Comparison of ENCODE assay signal across 21 mouse cellular contexts in the genomic region with DNA sequence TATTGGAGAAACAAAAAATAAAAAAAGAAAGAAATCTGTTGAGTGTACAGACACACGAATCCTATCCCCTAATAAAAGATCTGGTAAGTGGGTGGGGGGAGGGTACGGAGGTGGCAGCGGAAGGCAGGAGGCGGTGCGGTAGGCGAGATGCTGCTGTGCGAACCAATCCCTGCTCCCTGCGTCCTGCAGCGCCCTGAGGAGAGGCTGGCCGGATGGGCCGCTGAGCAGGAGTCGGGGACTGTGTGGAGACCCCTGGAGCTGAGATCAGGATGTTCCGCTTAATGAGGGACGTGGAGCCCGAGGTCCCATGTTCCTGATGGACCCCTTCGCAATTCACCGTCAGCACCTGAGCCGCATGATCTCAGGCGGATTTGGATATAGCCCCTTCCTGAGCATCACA. TPM values are rescaled to one million over a fixed set of nuclear protein-coding genes. Genes with fewer than 3 reads are reported as not detected.
DNase-seq lines count a peak whose midpoint lies in the region; ATAC-seq lines count a peak whose summit lies in the region.
"Had no signal": no experiment of that assay in that cellular context is flagged by ENCODE, and none has a peak within 500 bp of the region (broad histone marks: within the 10 kb centered on the region; RNA-seq: fewer than 3 reads in every experiment).

No protein-coding gene starts in this region.

- WGBS in forebrain, embryonic 13.5 days, result 26% methylated on average over 19 of the region's 19 CpGs
- WGBS in forebrain, embryonic 10.5 days, result 27% methylated on average over 19 of the region's 19 CpGs
- 28% methylated on average over 19 of the region's 19 CpGs for WGBS in midbrain, embryonic 11.5 days
- whole genome bisulfite sequencing in midbrain, embryonic 14.5 days, result 25% methylated on average over 19 of the region's 19 CpGs

- H3K27me3 ChIP-seq in forebrain, embryonic 13.5 days, result no peaks in the 10 kb centered on the region
- no peaks in the 10 kb centered on the region for H3K27me3 ChIP-seq in forebrain, embryonic 10.5 days (ENCODE audit: poor library complexity, severe bottlenecking)
- H3K27me3 ChIP-seq in midbrain, embryonic 11.5 days (ENCODE audit: control insufficient read depth, insufficient read depth, low read length), result no peaks in the 10 kb centered on the region
- H3K27me3 ChIP-seq in midbrain, embryonic 14.5 days (ENCODE audit: control insufficient read depth, insufficient read depth, low read length), result no peaks in the 10 kb centered on the region
- H3K27me3 ChIP-seq: heart, embryonic 13.5 days; limb, embryonic 15.5 days; neural tube, embryonic 13.5 days had no signal

- no peak overlapping the region for H3K4me3 ChIP-seq in forebrain, embryonic 13.5 days
- H3K4me3 ChIP-seq in forebrain, embryonic 10.5 days, result no peak overlapping the region
- no peak overlapping the region for H3K4me3 ChIP-seq in midbrain, embryonic 11.5 days (ENCODE audit: low read depth, low read length)
- H3K4me3 ChIP-seq in midbrain, embryonic 14.5 days (replicated peaks; ENCODE audit: low read depth, low read length), result no peak overlapping the region
- H3K4me3 ChIP-seq: gastrocnemius, adult 2 months; heart, embryonic 13.5 days; limb, embryonic 15.5 days; neural tube, embryonic 13.5 days had no signal

- DNase-seq in forebrain, embryonic 10.5 days (ENCODE audit: extremely low spot score, low spot score), result no peak
- no peak for DNase-seq in midbrain, embryonic 11.5 days (ENCODE audit: low spot score, missing footprints)
- DNase-seq in midbrain, embryonic 14.5 days, result no peak
- peak; percentile 2 for DNase-seq in 3134 (ENCODE audit: extremely low read depth, insufficient read length, low spot score)
- DNase-seq in R1 (ENCODE audit: low read depth, low spot score), result peak; percentile 63
- no peak for DNase-seq in adrenal gland, postnatal 25 days
- DNase-seq in left cerebral cortex, postnatal 36 days (ENCODE audit: low spot score in 2 of 2), result no peak
- DNase-seq: cerebellum, adult 18-20 months; gastrocnemius, adult 2 months; heart, postnatal 14 days; kidney, adult 9 months; kidney, postnatal 36 days; lung, embryonic 14.5 days; thymus, postnatal 36 days had no signal

- H3K36me3 ChIP-seq in forebrain, embryonic 13.5 days (ENCODE audit: poor library complexity, severe bottlenecking), result peaks cover 22% of the 10 kb centered on the region
- peaks cover 22% of the 10 kb centered on the region for H3K36me3 ChIP-seq in forebrain, embryonic 10.5 days (replicated peaks)
- H3K36me3 ChIP-seq in midbrain, embryonic 11.5 days (ENCODE audit: control insufficient read depth, insufficient read depth, low read length), result no peaks in the 10 kb centered on the region
- H3K36me3 ChIP-seq in midbrain, embryonic 14.5 days (ENCODE audit: control insufficient read depth, insufficient read depth, low read length), result 0 out of 2 replicates have a peak, but pooled peaks cover 3% of the 10 kb centered on the region

- intact Hi-C loops in left cerebral cortex, postnatal 36 days (cut with DNase I), result no loop called here

- ATAC-seq in forebrain, embryonic 13.5 days, result no peak
- peak; percentile 40; the same call in 1 of the 2 replicates for ATAC-seq in midbrain, embryonic 11.5 days (ENCODE audit: low FRiP score)
- ATAC-seq in midbrain, embryonic 14.5 days (ENCODE audit: low FRiP score, low TSS enrichment), result no peak
- ATAC-seq: hindbrain, postnatal 0 days; intestine, embryonic 16.5 days had no signal

- H3K27ac ChIP-seq in forebrain, embryonic 13.5 days, result no peak overlapping the region
- no peak overlapping the region for H3K27ac ChIP-seq in forebrain, embryonic 10.5 days
- H3K27ac ChIP-seq in midbrain, embryonic 11.5 days (ENCODE audit: low read depth, low read length), result no peak overlapping the region
- H3K27ac ChIP-seq in midbrain, embryonic 14.5 days (replicated peaks; ENCODE audit: low read depth, low read length), result no peak overlapping the region
- H3K27ac ChIP-seq: gastrocnemius, adult 2 months; heart, embryonic 13.5 days; hindbrain, postnatal 0 days; limb, embryonic 15.5 days; liver, embryonic 14.5 days; neural tube, embryonic 13.5 days had no signal

- H3K4me2 ChIP-seq in forebrain, embryonic 13.5 days, result 0 out of 2 replicates have a peak overlapping the region, but pooled peaks have one; percentile 17
- H3K4me2 ChIP-seq in midbrain, embryonic 11.5 days, result no peak overlapping the region
- H3K4me2 ChIP-seq in midbrain, embryonic 14.5 days (ENCODE audit: low read length), result no peak overlapping the region
- H3K4me2 ChIP-seq: heart, embryonic 13.5 days; limb, embryonic 15.5 days; lung, embryonic 14.5 days; neural tube, embryonic 13.5 days had no signal

- no peak overlapping the region for H3K9ac ChIP-seq in forebrain, embryonic 13.5 days
- H3K9ac ChIP-seq in midbrain, embryonic 11.5 days (ENCODE audit: low read length), result no peak overlapping the region
- no peak overlapping the region for H3K9ac ChIP-seq in midbrain, embryonic 14.5 days (replicated peaks; ENCODE audit: low read length)
- H3K9ac ChIP-seq: heart, embryonic 13.5 days; limb, embryonic 15.5 days; liver, embryonic 14.5 days; lung, embryonic 14.5 days; neural tube, embryonic 13.5 days had no signal

- no peaks in the 10 kb centered on the region for H3K4me1 ChIP-seq in forebrain, embryonic 13.5 days
- no peaks in the 10 kb centered on the region for H3K4me1 ChIP-seq in forebrain, embryonic 10.5 days
- H3K4me1 ChIP-seq in midbrain, embryonic 11.5 days (ENCODE audit: control insufficient read depth, insufficient read depth, low read length), result no peaks in the 10 kb centered on the region
- no peaks in the 10 kb centered on the region for H3K4me1 ChIP-seq in midbrain, embryonic 14.5 days (ENCODE audit: control insufficient read depth, insufficient read depth, low read length)
- H3K4me1 ChIP-seq: heart, embryonic 13.5 days; limb, embryonic 15.5 days; neural tube, embryonic 13.5 days had no signal

- peaks cover 35% of the 10 kb centered on the region for H3K9me3 ChIP-seq in forebrain, embryonic 13.5 days (replicated peaks)
- H3K9me3 ChIP-seq in forebrain, embryonic 10.5 days, result peaks cover 70% of the 10 kb centered on the region
- peaks cover 2% of the 10 kb centered on the region; the same call in 1 of the 2 replicates for H3K9me3 ChIP-seq in midbrain, embryonic 11.5 days (ENCODE audit: control insufficient read depth, low read length)
- H3K9me3 ChIP-seq in midbrain, embryonic 14.5 days (ENCODE audit: control insufficient read depth, low read length), result peaks cover 51% of the 10 kb centered on the region

RNA-seq across cellular contexts. Expression of a gene that starts 40.4 kb away (rescaled TPM):
- polyA plus RNA-seq in forebrain, embryonic 13.5 days (2015; fragmentation: Nextera tagmentation; extraction: Ambion mirVana), result 115 TPM in 2 replicates
- polyA plus RNA-seq in forebrain, embryonic 10.5 days (2016; fragmentation: Nextera tagmentation; extraction: Ambion mirVana), result 77.3 and 88.6 TPM in 2 replicates
- polyA plus RNA-seq in midbrain, embryonic 11.5 days (2014; fragmentation: Nextera tagmentation; extraction: Ambion mirVana), result 82.1 and 82.3 TPM in 2 replicates
- 95.1 and 98.2 TPM in 2 replicates for polyA plus RNA-seq in midbrain, embryonic 14.5 days (2014; fragmentation: Nextera tagmentation; extraction: Ambion mirVana)
- 719 and 903 TPM in 2 replicates for total RNA-seq in adrenal gland, postnatal 25 days (2021)
- 100 to 1,000 TPM; 171 to 174 TPM for total RNA-seq in left cerebral cortex, postnatal 36 days (2021)

RNA-seq across cellular contexts. Expression of a gene that starts 49.3 kb away (rescaled TPM):
- polyA plus RNA-seq in forebrain, embryonic 13.5 days (2015; fragmentation: Nextera tagmentation; extraction: Ambion mirVana), result 3.7 TPM in 2 replicates
- polyA plus RNA-seq in forebrain, embryonic 10.5 days (2016; fragmentation: Nextera tagmentation; extraction: Ambion mirVana), result 4.3 and 6.5 TPM in 2 replicates
- 4.3 and 4.8 TPM in 2 replicates for polyA plus RNA-seq in midbrain, embryonic 11.5 days (2014; fragmentation: Nextera tagmentation; extraction: Ambion mirVana)
- polyA plus RNA-seq in midbrain, embryonic 14.5 days (2014; fragmentation: Nextera tagmentation; extraction: Ambion mirVana), result 7.3 and 9.3 TPM in 2 replicates
- 4.4 and 4.7 TPM in 2 replicates for total RNA-seq in adrenal gland, postnatal 25 days (2021)
- total RNA-seq in left cerebral cortex, postnatal 36 days (2021), result 1 to 10 TPM; 3.8 to 5.1 TPM

RNA-seq across cellular contexts. Expression of a gene that starts 53.9 kb away (rescaled TPM):
- 18.6 and 19.9 TPM in 2 replicates for polyA plus RNA-seq in forebrain, embryonic 13.5 days (2015; fragmentation: Nextera tagmentation; extraction: Ambion mirVana)
- 21.3 and 23.4 TPM in 2 replicates for polyA plus RNA-seq in forebrain, embryonic 10.5 days (2016; fragmentation: Nextera tagmentation; extraction: Ambion mirVana)
- 22.8 and 23.7 TPM in 2 replicates for polyA plus RNA-seq in midbrain, embryonic 11.5 days (2014; fragmentation: Nextera tagmentation; extraction: Ambion mirVana)
- polyA plus RNA-seq in midbrain, embryonic 14.5 days (2014; fragmentation: Nextera tagmentation; extraction: Ambion mirVana), result 14.3 and 15.2 TPM in 2 replicates
- 13.7 and 13.8 TPM in 2 replicates for total RNA-seq in adrenal gland, postnatal 25 days (2021)
- total RNA-seq in left cerebral cortex, postnatal 36 days (2021), result 1 to 10 TPM; 7.4 to 7.7 TPM

Comparison
In these comparisons a context has a peak if more than half of its experiments do, and no peak if none do; other contexts are left out.
1. DNase-seq: peak in 3134 (single experiment) and R1 (single experiment); none in forebrain, embryonic 10.5 days (single experiment), midbrain, embryonic 11.5 days (single experiment), midbrain, embryonic 14.5 days (single experiment), adrenal gland, postnatal 25 days (single experiment) and left cerebral cortex, postnatal 36 days (0 of 2).